Mouse (Mus musculus): ENCODE results near the gene H1foo. TPM values are rescaled to one million over a fixed set of nuclear protein-coding genes. Genes with fewer than 3 reads are reported as not detected.

The H1foo gene
- total RNA-seq, 1 experiment from 2014 or later, result not detected

DNA sequence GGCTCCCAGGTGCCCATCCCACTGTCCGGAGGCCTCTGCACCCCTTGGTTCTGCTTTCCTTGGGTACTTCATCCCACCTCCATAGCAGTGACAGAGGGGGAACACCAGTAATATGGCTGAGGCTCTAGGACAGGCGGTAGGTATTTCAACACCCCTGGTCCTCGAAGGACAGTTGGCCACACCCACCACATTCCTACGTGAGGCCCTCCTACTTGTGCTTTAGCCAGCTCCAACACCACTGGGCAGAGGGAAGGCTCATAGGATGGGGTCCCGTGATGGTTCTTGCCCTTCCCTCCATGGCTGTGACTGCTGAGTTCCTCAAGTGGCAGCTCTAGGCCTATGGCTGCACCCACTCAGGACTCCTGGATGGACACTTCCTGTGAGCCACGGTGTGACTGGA is 19.9 kb upstream of the H1foo start:
- no peak for ATAC-seq (ENCODE audit: extremely low read depth, insufficient number of reproducible peaks, low FRiP score, poor library complexity, severe bottlenecking)

- ATAC-seq (ENCODE audit: extremely low read depth, insufficient number of reproducible peaks, low FRiP score, poor library complexity, severe bottlenecking), result no peak
Observed at GRCm38 (mm10) chr6:115926416-115926815, 18.3 kb upstream of the H1foo start.

GRCm38 (mm10) chr6:115927292-115928242 is 17.2 kb upstream of the H1foo start:
- no peak for ATAC-seq (ENCODE audit: extremely low read depth, insufficient number of reproducible peaks, low FRiP score, poor library complexity, severe bottlenecking)

GRCm38 (mm10) chr6:115930018-115930417 is 14.7 kb upstream of the H1foo start:
- no peak for ATAC-seq (ENCODE audit: extremely low read depth, insufficient number of reproducible peaks, low FRiP score, poor library complexity, severe bottlenecking)

- ATAC-seq (ENCODE audit: extremely low read depth, insufficient number of reproducible peaks, low FRiP score, poor library complexity, severe bottlenecking), result no peak
Observed at GRCm38 (mm10) chr6:115931639-115932038, 13.1 kb upstream of the H1foo start, which contains the start of gene Rho. TSS of gene Rho (plus strand) at chr6:115931748.

DNA sequence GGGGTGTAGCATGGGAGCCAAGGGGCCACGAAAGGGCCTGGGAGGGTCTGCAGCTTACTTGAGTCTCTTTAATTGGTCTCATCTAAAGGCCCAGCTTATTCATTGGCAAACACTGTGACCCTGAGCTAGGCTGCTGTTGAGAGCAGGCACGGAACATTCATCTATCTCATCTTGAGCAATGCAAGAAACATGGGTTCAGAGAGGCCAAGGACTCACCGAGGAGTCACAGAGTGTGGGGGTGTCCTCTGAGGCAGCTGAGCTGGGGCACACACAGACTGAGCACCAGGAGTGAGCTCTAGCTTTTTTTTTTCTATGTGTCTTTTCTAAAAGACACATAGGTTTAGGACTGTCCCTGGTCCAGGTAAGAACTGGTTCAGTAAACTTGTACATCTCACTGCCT is 12.3 kb upstream of the H1foo start:
- ATAC-seq (ENCODE audit: extremely low read depth, insufficient number of reproducible peaks, low FRiP score, poor library complexity, severe bottlenecking), result no peak

DNA sequence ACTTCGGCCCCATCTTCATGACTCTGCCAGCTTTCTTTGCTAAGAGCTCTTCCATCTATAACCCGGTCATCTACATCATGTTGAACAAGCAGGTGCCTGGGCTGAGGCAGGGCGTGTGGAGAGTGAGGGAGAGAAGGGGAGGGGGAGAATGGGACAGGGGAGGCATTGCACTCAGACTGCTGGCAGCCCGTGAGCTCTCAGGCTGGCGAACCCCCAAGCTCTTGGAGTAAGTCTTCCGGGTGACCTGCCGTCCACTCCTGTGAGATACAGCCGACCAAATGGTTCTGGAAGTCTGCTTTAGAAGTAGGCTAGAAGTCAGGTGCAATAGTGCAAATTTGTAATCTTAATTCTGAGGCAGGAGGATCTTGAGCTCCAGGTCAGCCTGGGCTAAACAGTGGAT is 9.2 kb upstream of the H1foo start:
- ATAC-seq (ENCODE audit: extremely low read depth, insufficient number of reproducible peaks, low FRiP score, poor library complexity, severe bottlenecking), result no peak

DNA sequence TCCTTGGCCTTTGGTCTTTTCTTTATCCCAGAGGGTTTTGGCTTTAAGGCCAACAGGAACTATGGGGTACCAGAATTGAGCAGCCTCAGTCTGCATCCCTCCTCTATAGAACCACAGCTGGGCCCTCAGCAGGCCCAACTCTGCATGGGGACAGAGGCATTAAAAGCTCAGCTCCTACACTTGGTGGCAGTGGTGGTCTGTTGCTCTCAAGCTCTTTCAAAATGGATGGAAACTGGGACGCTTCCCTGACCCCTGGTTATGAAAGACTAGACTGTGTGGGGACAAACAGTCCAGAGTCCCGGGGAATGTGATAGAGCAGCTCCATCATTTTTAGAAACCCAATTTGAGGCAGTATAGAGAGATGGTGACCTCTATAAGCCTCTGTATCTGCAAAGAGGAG is 6.7 kb upstream of the H1foo start:
- no peak for ATAC-seq (ENCODE audit: extremely low read depth, insufficient number of reproducible peaks, low FRiP score, poor library complexity, severe bottlenecking)

GRCm38 (mm10) chr6:115938798-115939197 is 5.9 kb upstream of the H1foo start:
- no peak for ATAC-seq (ENCODE audit: extremely low read depth, insufficient number of reproducible peaks, low FRiP score, poor library complexity, severe bottlenecking)

- ATAC-seq (ENCODE audit: extremely low read depth, insufficient number of reproducible peaks, low FRiP score, poor library complexity, severe bottlenecking), result no peak
Observed at GRCm38 (mm10) chr6:115940603-115941002, 4.1 kb upstream of the H1foo start.

DNA sequence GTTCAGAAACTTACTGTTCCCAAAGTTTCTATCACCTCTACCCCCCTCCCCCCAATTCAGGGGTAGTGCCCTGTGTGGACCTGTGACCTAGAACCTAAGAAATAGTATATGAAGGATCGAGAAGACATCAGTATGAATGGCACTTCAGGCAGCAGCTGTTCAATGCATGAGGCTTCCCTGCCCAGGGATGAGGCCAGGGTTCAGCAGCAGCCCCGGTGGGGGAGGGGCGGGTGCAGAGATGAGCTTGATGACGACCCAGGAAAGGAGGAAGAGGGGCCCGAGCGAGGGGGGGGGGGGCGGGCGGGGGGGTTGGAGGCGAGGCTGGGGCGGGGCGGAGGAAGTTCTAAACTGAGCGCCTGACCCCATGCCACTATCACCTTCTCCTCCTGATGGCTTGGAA is 3.6 kb upstream of the H1foo start:
- ATAC-seq (ENCODE audit: extremely low read depth, insufficient number of reproducible peaks, low FRiP score, poor library complexity, severe bottlenecking), result no peak

DNA sequence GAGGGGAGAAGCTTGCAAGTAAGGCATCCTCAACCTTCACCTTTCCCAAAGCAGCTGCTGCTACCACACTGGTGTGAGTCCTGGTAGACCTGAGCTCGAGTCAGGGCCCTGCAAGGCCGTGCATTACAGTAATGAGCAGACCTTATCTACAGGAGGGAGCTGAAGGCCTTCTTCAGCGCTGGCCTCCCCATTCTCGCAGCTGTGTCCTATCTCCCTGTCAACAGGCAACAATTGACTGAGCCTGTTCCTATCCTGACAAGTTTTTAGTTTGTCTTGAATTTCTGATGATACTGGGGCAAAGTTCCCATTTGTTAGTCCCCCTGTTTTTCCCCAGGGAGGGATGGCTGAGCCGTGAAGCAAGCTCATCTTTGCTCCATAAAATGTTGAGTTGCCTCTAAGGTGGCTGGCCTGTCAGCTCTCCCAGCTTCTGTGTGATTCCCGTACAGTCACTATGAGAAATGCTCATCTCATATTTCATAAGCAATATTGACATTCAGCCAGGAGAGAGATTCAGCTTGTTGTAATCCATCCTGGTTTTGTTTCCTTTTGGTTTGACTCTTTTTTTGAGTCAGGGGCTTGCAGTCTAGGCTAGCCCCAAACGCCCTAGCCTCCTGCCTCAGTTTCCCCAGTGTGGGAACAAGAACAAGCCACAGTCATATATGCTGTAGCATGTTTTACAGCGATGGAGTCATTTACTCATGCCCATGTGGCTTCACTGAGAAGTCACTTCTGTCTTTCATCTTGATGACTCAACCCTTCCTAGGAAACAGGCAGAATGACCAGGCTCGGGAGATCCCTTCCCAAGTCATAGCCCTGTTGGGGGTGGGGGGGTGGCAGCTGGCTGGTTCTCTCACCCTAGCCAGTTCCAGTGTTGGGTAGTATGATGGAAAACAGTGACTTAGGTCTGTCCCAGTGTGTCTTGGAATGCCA is 975 bp upstream of the H1foo start:
- ATAC-seq (ENCODE audit: extremely low read depth, insufficient number of reproducible peaks, low FRiP score, poor library complexity, severe bottlenecking), result no peak

DNA sequence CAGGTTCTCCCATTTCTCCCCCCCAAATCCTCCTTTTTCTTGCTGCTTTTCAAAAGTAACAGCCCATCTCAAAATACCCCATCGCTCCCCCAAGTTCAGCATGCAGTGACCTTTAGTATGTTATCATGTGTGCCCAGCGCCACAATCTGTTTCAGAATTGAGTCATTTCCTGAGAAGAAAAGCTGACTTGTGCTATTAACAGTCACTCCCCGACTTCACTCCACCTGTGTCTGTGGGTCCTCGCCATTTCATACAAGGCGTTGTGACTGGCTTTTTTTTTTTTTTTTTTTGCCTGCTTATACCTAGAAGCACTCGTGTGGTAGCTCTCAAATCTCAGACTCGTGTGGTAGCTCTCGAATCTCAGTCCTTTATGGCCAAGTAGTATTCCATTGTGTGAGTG is 895 bp downstream of the H1foo start:
- ATAC-seq (ENCODE audit: extremely low read depth, insufficient number of reproducible peaks, low FRiP score, poor library complexity, severe bottlenecking), result no peak

DNA sequence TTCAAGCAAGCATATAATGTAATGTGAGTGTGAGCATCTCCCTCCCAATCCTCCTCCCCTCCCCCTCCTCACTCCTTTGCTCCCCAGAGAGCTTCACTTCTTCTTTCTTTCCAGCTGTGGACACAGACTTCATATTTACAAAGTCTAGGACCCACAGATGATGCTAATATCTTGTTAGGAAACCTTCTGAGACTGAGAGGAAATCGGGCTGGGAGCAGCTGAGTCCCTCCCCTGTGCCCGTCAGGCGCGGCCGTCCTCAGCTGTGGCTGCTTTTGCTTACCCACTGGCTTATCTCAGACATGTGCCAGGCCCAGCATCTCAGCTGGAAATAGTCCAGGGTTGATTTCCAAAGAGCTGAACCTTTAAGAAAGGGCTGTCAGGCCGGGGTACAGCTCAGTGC is 1.7 kb downstream of the H1foo start:
- ATAC-seq (ENCODE audit: extremely low read depth, insufficient number of reproducible peaks, low FRiP score, poor library complexity, severe bottlenecking), result no peak

DNA sequence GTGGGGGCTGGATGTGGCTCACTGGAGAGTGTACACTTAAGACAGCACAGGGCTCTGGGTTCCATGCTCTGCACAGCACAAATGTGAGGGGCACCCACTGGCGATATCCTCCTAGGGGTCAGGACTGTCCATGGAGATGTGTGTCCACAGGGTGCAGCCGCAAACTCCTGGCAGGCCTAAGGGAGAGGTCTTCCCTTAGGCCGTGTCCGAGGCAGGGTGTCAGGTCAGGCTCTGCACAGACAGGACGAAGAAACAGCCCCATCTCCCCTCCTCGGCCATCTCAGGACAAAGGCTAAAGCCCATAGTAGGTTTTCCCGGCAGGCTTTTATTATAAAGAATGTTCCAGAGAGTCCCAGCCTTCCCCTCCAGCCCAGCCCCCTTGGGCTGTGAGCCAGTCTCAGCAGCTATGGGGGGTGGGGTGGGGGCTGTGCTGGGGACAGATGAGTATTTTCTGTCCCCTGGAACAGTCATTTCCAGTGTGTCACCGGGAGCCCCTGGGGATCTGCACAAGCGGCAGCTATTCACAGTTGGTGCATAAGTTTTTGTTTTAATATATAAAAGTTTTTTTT is 9.9 kb downstream of the H1foo start:
- no peak for ATAC-seq (ENCODE audit: extremely low read depth, insufficient number of reproducible peaks, low FRiP score, poor library complexity, severe bottlenecking)

- ATAC-seq (ENCODE audit: extremely low read depth, insufficient number of reproducible peaks, low FRiP score, poor library complexity, severe bottlenecking), result no peak
Observed at GRCm38 (mm10) chr6:115955169-115955568, 10.4 kb downstream of the H1foo start.

GRCm38 (mm10) chr6:115955664-115956063 is 10.9 kb downstream of the H1foo start:
- ATAC-seq (ENCODE audit: extremely low read depth, insufficient number of reproducible peaks, low FRiP score, poor library complexity, severe bottlenecking), result no peak

DNA sequence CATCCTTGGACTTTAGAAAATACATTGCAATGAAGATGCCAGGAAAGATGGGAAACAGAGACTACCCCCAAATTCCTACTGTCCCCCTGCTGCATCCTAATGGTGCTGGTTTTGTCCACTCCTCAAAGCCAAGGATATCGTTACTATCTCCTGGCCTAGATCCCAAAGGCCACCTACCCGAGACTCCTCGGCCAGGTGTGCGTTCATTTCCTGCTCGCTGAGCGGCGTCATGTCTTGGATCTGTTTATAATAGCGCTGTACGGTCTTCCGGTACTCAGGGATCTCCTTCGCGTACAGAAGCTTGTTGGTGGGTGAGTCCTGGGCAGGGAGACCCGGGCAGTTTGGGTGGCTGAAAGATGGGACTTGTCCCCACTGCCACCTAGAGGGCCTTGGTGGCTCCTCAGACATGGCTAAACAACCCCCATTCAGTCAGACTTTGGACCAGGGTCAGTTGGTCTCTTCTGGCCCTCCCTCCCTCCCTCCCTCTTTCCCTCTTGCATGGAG is 11.7 kb downstream of the H1foo start:
- ATAC-seq (ENCODE audit: extremely low read depth, insufficient number of reproducible peaks, low FRiP score, poor library complexity, severe bottlenecking), result no peak

- no peak for ATAC-seq (ENCODE audit: extremely low read depth, insufficient number of reproducible peaks, low FRiP score, poor library complexity, severe bottlenecking)
Observed at GRCm38 (mm10) chr6:115956922-115957601, 12.3 kb downstream of the H1foo start.
